In the genomic region with DNA sequence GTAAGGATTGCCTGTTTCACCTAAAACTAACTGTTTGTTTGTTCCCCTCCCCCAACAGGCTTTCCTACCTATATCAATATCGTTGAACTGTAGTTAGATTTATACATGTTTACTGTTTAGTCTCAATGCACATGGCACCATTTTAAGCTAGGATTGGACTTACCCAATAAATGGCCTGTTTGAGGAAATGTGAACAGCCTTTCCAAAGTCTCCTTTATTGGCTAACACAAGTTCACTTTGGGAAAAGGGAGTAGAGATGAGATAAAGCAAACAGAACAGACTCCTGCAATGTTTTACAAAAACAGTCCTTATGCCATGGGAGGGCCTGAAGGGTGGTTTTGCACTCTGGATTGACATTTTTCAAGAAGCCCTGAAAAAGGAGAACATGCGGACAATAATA, we compare ENCODE assay signal across 20 mouse cellular contexts.
"Had no signal": no experiment of that assay in that cellular context is flagged by ENCODE, and none has a peak within 500 bp of the region (broad histone marks: within the 10 kb centered on the region; RNA-seq: fewer than 3 reads in every experiment).

No protein-coding gene starts in this region.

- ATAC-seq: forebrain, embryonic 16.5 days; hindbrain, embryonic 16.5 days; inflammation-experienced regulatory T-cells, adult 6 months had no signal

- H3K4me1 ChIP-seq: hindbrain, embryonic 10.5 days; hindbrain, embryonic 12.5 days; limb, embryonic 13.5 days; limb, embryonic 15.5 days had no signal

- H3K9ac ChIP-seq: heart, embryonic 12.5 days; hindbrain, embryonic 12.5 days; hindbrain, embryonic 14.5 days; limb, embryonic 13.5 days; limb, embryonic 15.5 days; liver, embryonic 13.5 days had no signal

- H3K27me3 ChIP-seq: heart, embryonic 12.5 days; hindbrain, embryonic 12.5 days; limb, embryonic 13.5 days; limb, embryonic 15.5 days; liver, embryonic 13.5 days had no signal

- H3K27ac ChIP-seq: gastrocnemius, adult 2 months; hindbrain, embryonic 10.5 days; hindbrain, embryonic 12.5 days; hindbrain, embryonic 14.5 days; kidney, postnatal 0 days; limb, embryonic 13.5 days; limb, embryonic 15.5 days; liver, embryonic 13.5 days had no signal

- H3K4me3 ChIP-seq: gastrocnemius, adult 2 months; heart, embryonic 12.5 days; hindbrain, embryonic 10.5 days; hindbrain, embryonic 12.5 days; limb, embryonic 13.5 days; limb, embryonic 15.5 days; liver, embryonic 13.5 days had no signal

- DNase-seq: gastrocnemius, adult 2 months; gastrocnemius, postnatal 10 days; gastrocnemius, postnatal 25 days; heart, adult 18-20 months; heart, postnatal 10 days; heart, postnatal 4 days; layer of hippocampus, adult 9-11 months; layer of hippocampus, postnatal 36 days; left cerebral cortex, postnatal 4 days; liver, embryonic 13.5 days had no signal

- H3K9me3 ChIP-seq: heart, embryonic 12.5 days; hindbrain, embryonic 10.5 days; hindbrain, embryonic 12.5 days; limb, embryonic 13.5 days; limb, embryonic 15.5 days; liver, embryonic 13.5 days had no signal

- H3K4me2 ChIP-seq: heart, embryonic 12.5 days; hindbrain, embryonic 12.5 days; hindbrain, embryonic 14.5 days; limb, embryonic 13.5 days; limb, embryonic 15.5 days; liver, embryonic 13.5 days had no signal

- H3K36me3 ChIP-seq: heart, embryonic 12.5 days; hindbrain, embryonic 10.5 days; hindbrain, embryonic 12.5 days; limb, embryonic 13.5 days; limb, embryonic 15.5 days; liver, embryonic 13.5 days had no signal
